Mouse (Mus musculus): ENCODE results near the gene Il18rap.

GRCm38 (mm10) chr1:40467306-40467705 is 47.9 kb upstream of the Il18rap start:
- TF ChIP-seq CTCF (IDR thresholded peaks at IDR 0.05; ENCODE audit: low read depth) (no peak), EP300 (IDR thresholded peaks at IDR 0.05; ENCODE audit: low read depth) (no peak)
